Mouse (Mus musculus) E14TG2a.4 (cell line): ENCODE data around the gene Pde7b.

Experiments used
- CTCF ChIP-seq: conservative IDR thresholded peaks from 2 replicates; pipeline ENCODE4 v1.5.1; 2014; ENCODE audit warnings: low read length
- NANOG ChIP-seq: IDR thresholded peaks from 2 replicates; pipeline ENCODE4 v1.6.1; 2014; ENCODE audit warnings: borderline replicate concordance, low read length, mixed read lengths

DNA sequence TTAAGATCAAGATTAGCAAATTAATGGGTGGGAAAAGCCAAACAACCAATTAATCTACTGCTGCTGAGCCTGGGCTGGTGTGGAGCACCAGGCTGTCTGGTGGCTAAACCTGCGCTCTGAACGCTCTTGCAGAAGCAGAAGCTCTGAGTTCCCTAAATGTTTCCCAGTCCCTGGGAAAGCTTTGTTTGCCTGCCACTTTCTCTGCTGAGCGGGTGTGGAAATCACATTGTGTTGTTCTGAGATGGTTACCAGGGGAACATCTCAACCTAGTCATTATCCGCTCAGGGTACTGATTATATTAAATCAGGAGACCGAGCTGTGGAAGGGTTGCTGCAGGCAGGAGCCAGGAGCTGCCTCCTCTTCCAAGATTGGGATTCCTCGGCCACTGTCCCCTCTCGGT, 250.0 kb downstream of the Pde7b start:
- TF ChIP-seq CTCF (no peak), NANOG (no peak)
